Mouse (Mus musculus) limb, embryonic 13.5 days (tissue): ENCODE data around the gene Ctsd. TPM values are rescaled to one million over a fixed set of nuclear protein-coding genes. Genes with fewer than 3 reads are reported as not detected.
"Not testable (repeated sequence)": the region's sequence is repeated elsewhere in the genome, so short reads cannot be mapped to it uniquely, and the experiment has no call there.

Experiments
- ATAC-seq: fragments of 200-750 bp; cut with Nextera tagmentation; 2 replicates; pipeline ENCODE4 v1.8.0; 2017; ENCODE audit warnings: low read depth, moderate number of reproducible peaks, moderate TSS enrichment; ENCODE audit not compliant: low FRiP score
- H3K27ac ChIP-seq: fragments of 300-500 bp; sonication (generic); 2 replicates; pipeline ENCODE4 v1.5.1; 2015; ENCODE audit warnings: inconsistent platforms, mild to moderate bottlenecking, moderate library complexity
- H3K27me3 ChIP-seq: fragments of 300-500 bp; sonication (generic); 2 replicates; pipeline ENCODE4 v1.6.1; 2015; ENCODE audit warnings: mild to moderate bottlenecking, inconsistent platforms
- H3K36me3 ChIP-seq: fragments of 300-500 bp; sonication (generic); 2 replicates; pipeline ENCODE4 v1.6.1; 2015; ENCODE audit warnings: inconsistent platforms, mild to moderate bottlenecking, moderate library complexity
- H3K4me1 ChIP-seq: fragments of 300-500 bp; sonication (generic); 2 replicates; pipeline ENCODE4 v1.6.1; 2015; ENCODE audit warnings: inconsistent platforms
- H3K4me2 ChIP-seq: fragments of 300-500 bp; sonication (generic); replicated peaks from 2 replicates; pipeline ENCODE4 v1.6.1; 2015; ENCODE audit warnings: inconsistent platforms, mild to moderate bottlenecking, moderate library complexity
- H3K4me3 ChIP-seq: fragments of 300-500 bp; sonication (generic); 2 replicates; pipeline ENCODE4 v1.5.1; 2015; ENCODE audit warnings: moderate library complexity, mild to moderate bottlenecking, inconsistent platforms
- H3K9ac ChIP-seq: fragments of 300-500 bp; sonication (generic); 2 replicates; pipeline ENCODE4 v1.6.1; 2015; ENCODE audit warnings: mild to moderate bottlenecking, inconsistent platforms
- H3K9me3 ChIP-seq: fragments of 300-500 bp; sonication (generic); 2 replicates; pipeline ENCODE4 v1.6.1; 2016; ENCODE audit warnings: inconsistent platforms
- WGBS: fragments of 180-500 bp; shearing (Covaris S2); methylation state at CpG from one replicate; pipeline ENCODE4 v1.1.7; 2015; 5-methylcytosine and 5-hydroxymethylcytosine counted together
- polyA plus RNA-seq: library from polyadenylated mRNA; unstranded; fragments of >200 nt; fragmentation: Nextera tagmentation; extraction: Ambion mirVana; gene quantifications from 2 replicates; pipeline ENCODE4 v1.2.1, GENCODE M21; 2015

Gene Ctsd
- polyA plus RNA-seq, 1 experiment from 2014 or later = 241 TPM

GRCm38 (mm10) chr7:142418679-142419078, 30.8 kb upstream of the Ctsd start:
- no peak for ATAC-seq

GRCm38 (mm10) chr7:142418027-142418426, 30.2 kb upstream of the Ctsd start:
- H3K36me3 ChIP-seq = no peaks in the 10 kb centered on the region
- whole genome bisulfite sequencing = 92% methylated on average over 2 of the region's 2 CpGs

More at GRCm38 (mm10) chr7:142418679-142419078, 30.8 kb upstream of the Ctsd start:
- WGBS = 85% methylated on average over 8 of the region's 8 CpGs
- no peak overlapping the region for H3K27ac ChIP-seq
- H3K9me3 ChIP-seq = no peaks in the 10 kb centered on the region; the same call in 1 of the 2 replicates
- H3K4me1 ChIP-seq = no peaks in the 10 kb centered on the region
- H3K9ac ChIP-seq = no peak overlapping the region
- no peak overlapping the region for H3K4me3 ChIP-seq
- H3K27me3 ChIP-seq = no peaks in the 10 kb centered on the region
- no peak overlapping the region for H3K4me2 ChIP-seq
- H3K36me3 ChIP-seq = no peaks in the 10 kb centered on the region

GRCm38 (mm10) chr7:142416225-142416624, 28.4 kb upstream of the Ctsd start:
- no peak overlapping the region for H3K27ac ChIP-seq
- WGBS = 67% methylated on average over 3 of the region's 3 CpGs
- no peaks in the 10 kb centered on the region for H3K9me3 ChIP-seq
- H3K36me3 ChIP-seq = no peaks in the 10 kb centered on the region
- no peak for ATAC-seq
- H3K4me1 ChIP-seq = no peaks in the 10 kb centered on the region
- no peak overlapping the region for H3K4me2 ChIP-seq
- no peak overlapping the region for H3K4me3 ChIP-seq
- H3K9ac ChIP-seq = no peak overlapping the region
- no peaks in the 10 kb centered on the region for H3K27me3 ChIP-seq

More at GRCm38 (mm10) chr7:142418027-142418426, 30.2 kb upstream of the Ctsd start:
- no peak overlapping the region for H3K27ac ChIP-seq
- H3K9me3 ChIP-seq = no peaks in the 10 kb centered on the region
- H3K4me1 ChIP-seq = no peaks in the 10 kb centered on the region
- no peak overlapping the region for H3K9ac ChIP-seq
- H3K4me3 ChIP-seq = no peak overlapping the region
- H3K4me2 ChIP-seq = no peak overlapping the region
- H3K27me3 ChIP-seq = no peaks in the 10 kb centered on the region
- ATAC-seq = no peak

- 50% methylated on average over 4 of the region's 4 CpGs for whole genome bisulfite sequencing
Observed at GRCm38 (mm10) chr7:142415314-142415713, 27.5 kb upstream of the Ctsd start.

GRCm38 (mm10) chr7:142413285-142413684, 25.4 kb upstream of the Ctsd start:
- Histone ChIP-seq H3K27me3 (no peaks in the 10 kb centered on the region), H3K4me3 (no peak overlapping the region), H3K27ac (no peak overlapping the region), H3K36me3 (no peaks in the 10 kb centered on the region), H3K9me3 (no peaks in the 10 kb centered on the region), H3K9ac (no peak overlapping the region), H3K4me2 (no peak overlapping the region), H3K4me1 (no peaks in the 10 kb centered on the region)
- ATAC-seq = no peak
- 94% methylated on average over 6 of the region's 6 CpGs for WGBS

More at GRCm38 (mm10) chr7:142415314-142415713, 27.5 kb upstream of the Ctsd start:
- Histone ChIP-seq H3K4me3 (no peak overlapping the region), H3K9ac (no peak overlapping the region), H3K4me2 (no peak overlapping the region), H3K27me3 (no peaks in the 10 kb centered on the region), H3K9me3 (no peaks in the 10 kb centered on the region), H3K4me1 (no peaks in the 10 kb centered on the region), H3K27ac (no peak overlapping the region), H3K36me3 (no peaks in the 10 kb centered on the region)
- ATAC-seq = no peak

- Histone ChIP-seq H3K27ac (no peak overlapping the region), H3K36me3 (no peaks in the 10 kb centered on the region), H3K4me2 (no peak overlapping the region), H3K27me3 (no peaks in the 10 kb centered on the region), H3K9ac (no peak overlapping the region), H3K9me3 (no peaks in the 10 kb centered on the region), H3K4me1 (no peaks in the 10 kb centered on the region), H3K4me3 (no peak overlapping the region)
- 83% methylated on average over 3 of the region's 3 CpGs for WGBS
- no peak for ATAC-seq
Observed at GRCm38 (mm10) chr7:142409603-142410002, 21.8 kb upstream of the Ctsd start.

GRCm38 (mm10) chr7:142408686-142409085, 20.8 kb upstream of the Ctsd start:
- Histone ChIP-seq H3K27me3 (no peaks in the 10 kb centered on the region), H3K4me2 (no peak overlapping the region), H3K9ac (no peak overlapping the region), H3K4me3 (no peak overlapping the region), H3K9me3 (no peaks in the 10 kb centered on the region), H3K36me3 (no peaks in the 10 kb centered on the region), H3K4me1 (no peaks in the 10 kb centered on the region), H3K27ac (no peak overlapping the region)
- no peak for ATAC-seq
- 94% methylated on average over 8 of the region's 8 CpGs for WGBS

- Histone ChIP-seq H3K9ac (no peak overlapping the region), H3K4me1 (no peaks in the 10 kb centered on the region), H3K27me3 (no peaks in the 10 kb centered on the region), H3K9me3 (no peaks in the 10 kb centered on the region), H3K36me3 (no peaks in the 10 kb centered on the region), H3K4me2 (no peak overlapping the region), H3K27ac (no peak overlapping the region), H3K4me3 (no peak overlapping the region)
- 75% methylated on average over 4 of the region's 4 CpGs for WGBS
- no peak for ATAC-seq
Observed at GRCm38 (mm10) chr7:142407935-142408334, 20.1 kb upstream of the Ctsd start.

GRCm38 (mm10) chr7:142405134-142405533, 17.3 kb upstream of the Ctsd start:
- not testable (repeated sequence) for H3K9ac ChIP-seq, H3K27me3 ChIP-seq, H3K4me3 ChIP-seq, H3K9me3 ChIP-seq, ATAC-seq, H3K4me1 ChIP-seq, H3K27ac ChIP-seq, H3K4me2 ChIP-seq, H3K36me3 ChIP-seq
- 91% methylated on average over 5 of the region's 5 CpGs for WGBS

GRCm38 (mm10) chr7:142403591-142403990, 15.8 kb upstream of the Ctsd start:
- whole genome bisulfite sequencing = 79% methylated on average over 4 of the region's 4 CpGs
- Histone ChIP-seq H3K36me3 (no peaks in the 10 kb centered on the region), H3K4me1 (no peaks in the 10 kb centered on the region), H3K27ac (no peak overlapping the region), H3K27me3 (no peaks in the 10 kb centered on the region), H3K9ac (no peak overlapping the region), H3K4me3 (no peak overlapping the region), H3K9me3 (no peaks in the 10 kb centered on the region), H3K4me2 (no peak overlapping the region)
- ATAC-seq = no peak

GRCm38 (mm10) chr7:142400750-142401142, 12.9 kb upstream of the Ctsd start:
- Histone ChIP-seq H3K27me3 (no peaks in the 10 kb centered on the region), H3K36me3 (no peaks in the 10 kb centered on the region), H3K9ac (no peak overlapping the region), H3K27ac (no peak overlapping the region), H3K9me3 (no peaks in the 10 kb centered on the region), H3K4me2 (no peak overlapping the region), H3K4me1 (no peaks in the 10 kb centered on the region), H3K4me3 (no peak overlapping the region)
- 37% methylated on average over 7 of the region's 7 CpGs for WGBS
- no peak for ATAC-seq

GRCm38 (mm10) chr7:142400112-142400749, 12.4 kb upstream of the Ctsd start:
- H3K27ac ChIP-seq = no peak overlapping the region
- WGBS = 69% methylated on average over 7 of the region's 7 CpGs
- no peaks in the 10 kb centered on the region for H3K27me3 ChIP-seq
- H3K4me1 ChIP-seq = no peaks in the 10 kb centered on the region
- H3K4me2 ChIP-seq = no peak overlapping the region
- H3K36me3 ChIP-seq = no peaks in the 10 kb centered on the region
- no peak; the same call in 1 of the 2 replicates for ATAC-seq
- no peak overlapping the region for H3K9ac ChIP-seq
- no peak overlapping the region for H3K4me3 ChIP-seq
- no peaks in the 10 kb centered on the region for H3K9me3 ChIP-seq

- H3K27me3 ChIP-seq = no peaks in the 10 kb centered on the region
- no peak overlapping the region for H3K9ac ChIP-seq
- 76% methylated on average over 1 of the region's 1 CpGs for WGBS
- H3K36me3 ChIP-seq = no peaks in the 10 kb centered on the region
- H3K27ac ChIP-seq = no peak overlapping the region
- no peaks in the 10 kb centered on the region for H3K9me3 ChIP-seq
- H3K4me3 ChIP-seq = no peak overlapping the region
- no peaks in the 10 kb centered on the region for H3K4me1 ChIP-seq
- H3K4me2 ChIP-seq = no peak overlapping the region
- ATAC-seq = no peak
Observed at GRCm38 (mm10) chr7:142399250-142399649, 11.4 kb upstream of the Ctsd start.
